Mouse (Mus musculus): ENCODE results near the gene Myl6.

GRCm38 (mm10) chr10:128510301-128510700 is 16.4 kb upstream of the Myl6 start:
- TF ChIP-seq CTCF (IDR thresholded peaks at IDR 0.05; ENCODE audit: low read depth, low read length) (no peak), GATA1 (IDR thresholded peaks at IDR 0.05; ENCODE audit: borderline replicate concordance, low read length) (no peak), GATA2 (IDR thresholded peaks at IDR 0.05; ENCODE audit: borderline replicate concordance, low read depth, low read length) (no peak)

Measured in G1E (cell line).